Mouse (Mus musculus): ENCODE results near the gene Plxna1. TPM values are rescaled to one million over a fixed set of nuclear protein-coding genes. Genes with fewer than 3 reads are reported as not detected.

Plxna1 gene
- 6.7 and 7.2 TPM in 2 replicates for polyA plus RNA-seq (2016; fragmentation: Nextera tagmentation; extraction: Ambion mirVana)

DNA sequence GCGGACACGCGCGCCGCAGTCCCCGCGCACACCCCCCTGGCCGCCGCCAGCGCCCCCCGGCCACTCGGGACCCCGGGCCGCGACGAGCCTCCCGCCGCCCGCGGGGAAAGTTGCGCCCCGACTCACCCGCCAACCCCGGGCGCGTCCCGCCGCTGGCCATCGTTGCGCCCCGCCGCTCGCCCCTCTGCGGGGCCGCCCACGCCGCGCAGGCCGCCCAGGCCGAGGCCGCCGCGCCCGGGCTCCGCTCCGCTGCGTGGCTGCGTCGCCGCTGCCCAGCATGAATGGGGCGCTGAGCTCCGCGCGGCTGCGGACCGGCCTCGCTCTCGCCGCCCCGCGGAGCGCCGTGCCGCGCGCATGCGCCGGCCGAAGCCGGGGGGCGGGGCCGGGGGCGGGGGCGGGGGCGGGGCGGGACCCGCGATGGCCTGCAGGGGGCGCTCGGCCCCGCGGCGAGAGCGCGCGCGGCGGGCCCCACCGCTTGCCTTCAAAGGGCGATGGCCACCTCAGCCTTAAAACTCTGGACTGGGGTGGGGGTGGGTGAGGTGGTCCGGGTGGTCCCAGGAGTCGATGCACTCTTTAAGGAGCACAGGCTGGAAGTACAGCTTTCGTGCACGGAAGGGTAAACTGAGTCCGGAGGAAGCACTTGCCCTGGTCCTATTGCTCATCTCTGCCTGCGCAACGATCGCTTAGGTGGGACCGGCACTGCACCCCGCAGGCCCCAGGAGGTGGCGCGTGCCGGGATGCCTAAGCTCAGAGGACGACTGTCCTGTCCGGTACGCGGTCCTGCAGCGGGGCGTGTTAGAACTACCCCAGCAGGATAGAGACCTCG lies at the start of gene Plxna1:
Gene Plxna1, minus strand, starts transcription at position 340 of the 826 bp plus-strand sequence.
- Histone ChIP-seq H3K4me2 (peak within 1 kb of the TSS; percentile 97), H3K27me3 (replicated peaks) (peaks cover 38% of the 10 kb centered on the region), H3K4me1 (peaks cover 41% of the 10 kb centered on the region), H3K9me3 (replicated peaks) (no peaks in the 10 kb centered on the region), H3K27ac (peak within 1 kb of the TSS; percentile 12; the same call in 1 of the 2 replicates), H3K36me3 (no peaks in the 10 kb centered on the region), H3K9ac (peak within 1 kb of the TSS; percentile 76), H3K4me3 (peak within 1 kb of the TSS; percentile 73)
- WGBS (ENCODE audit: insufficient replicate concordance), result under 1% methylated on average over 71 of the region's 110 CpGs
- peak; percentile 72 for ATAC-seq

DNA sequence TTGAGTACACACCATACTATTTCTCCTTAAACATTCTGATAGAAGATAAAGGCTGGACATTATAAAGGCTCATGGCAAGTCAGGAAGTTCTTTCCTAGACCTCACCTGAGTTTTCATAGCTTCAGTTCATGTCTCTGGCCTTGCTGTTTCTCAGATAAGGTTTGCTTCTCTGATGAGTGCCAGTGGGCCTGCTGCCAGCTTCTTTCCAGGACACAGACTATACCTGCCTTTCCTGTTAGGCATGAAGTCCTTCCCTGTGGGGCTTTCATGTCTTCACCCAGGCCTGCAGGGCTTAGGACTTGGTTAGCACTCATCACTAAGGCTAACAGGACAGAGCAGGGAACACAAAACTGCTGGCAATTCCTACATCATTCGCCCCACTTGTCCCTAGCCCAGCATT lies 46.6 kb upstream of the Plxna1 start:
- WGBS (ENCODE audit: insufficient replicate concordance), result 68% methylated on average over 1 of the region's 1 CpGs

DNA sequence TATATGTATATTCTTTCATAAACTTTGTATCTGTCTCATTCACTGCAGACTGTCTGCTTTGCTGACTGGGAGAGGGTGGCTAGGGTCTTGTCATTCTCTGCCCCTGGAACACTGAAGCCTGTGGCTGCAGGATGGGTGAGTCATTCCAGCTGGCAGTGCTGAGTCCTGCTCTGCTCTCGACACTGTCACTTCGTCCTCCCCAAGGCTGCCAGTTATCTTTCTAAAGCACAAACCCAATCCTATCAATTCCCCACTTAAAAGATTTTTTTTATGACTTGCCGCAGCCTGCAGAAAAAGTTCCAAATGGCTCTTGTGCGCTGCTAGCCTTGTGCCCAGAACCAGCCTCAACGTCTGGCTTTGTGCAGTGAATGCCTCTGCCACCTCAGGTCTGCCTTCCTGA lies 45.8 kb upstream of the Plxna1 start:
- Histone ChIP-seq H3K9me3 (replicated peaks) (no peaks in the 10 kb centered on the region), H3K4me1 (peaks cover 4% of the 10 kb centered on the region), H3K36me3 (no peaks in the 10 kb centered on the region), H3K27ac (no peak overlapping the region), H3K4me2 (no peak overlapping the region), H3K27me3 (replicated peaks) (no peaks in the 10 kb centered on the region; the same call in 1 of the 2 replicates), H3K4me3 (no peak overlapping the region), H3K9ac (no peak overlapping the region)
- WGBS (ENCODE audit: insufficient replicate concordance), result 38% methylated on average over 5 of the region's 5 CpGs
- no peak for ATAC-seq

More for the DNA sequence above, 46.6 kb upstream of the Plxna1 start:
- Histone ChIP-seq H3K27ac (no peak overlapping the region), H3K9ac (no peak overlapping the region), H3K36me3 (no peaks in the 10 kb centered on the region), H3K4me3 (no peak overlapping the region), H3K4me1 (peaks cover 10% of the 10 kb centered on the region), H3K4me2 (no peak overlapping the region), H3K9me3 (replicated peaks) (no peaks in the 10 kb centered on the region), H3K27me3 (replicated peaks) (no peaks in the 10 kb centered on the region; the same call in 1 of the 2 replicates)
- ATAC-seq, result no peak

DNA sequence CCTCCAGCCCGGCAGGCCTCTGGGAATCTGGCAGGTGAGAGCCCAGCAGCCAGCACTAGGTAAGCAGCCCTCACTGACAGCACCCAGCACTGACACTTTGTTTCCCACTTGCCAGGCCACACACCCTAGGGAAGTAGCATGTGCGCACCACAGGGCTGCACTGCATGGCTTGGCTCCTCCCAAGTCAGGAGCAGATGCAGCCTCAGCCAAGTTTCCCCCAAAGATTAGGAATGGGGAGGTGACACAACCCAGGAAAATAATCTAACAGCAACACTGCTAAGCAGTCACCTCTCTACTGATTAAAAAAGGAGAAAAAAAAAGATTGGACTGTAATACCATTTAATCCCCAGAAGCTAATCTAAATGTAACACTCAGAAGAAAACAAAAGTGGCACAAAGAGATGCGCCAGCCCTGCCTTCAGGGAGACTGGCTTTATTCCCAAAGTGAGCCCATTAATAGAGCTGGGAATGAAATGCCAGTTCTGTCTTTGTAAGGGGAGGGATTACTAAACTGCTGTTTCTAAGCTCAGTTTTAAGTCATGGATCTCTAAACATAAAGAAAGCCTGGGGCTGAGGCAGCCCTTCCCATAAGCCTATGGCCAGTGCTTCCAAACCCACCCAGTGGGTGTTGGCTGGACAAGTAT lies 44.9 kb upstream of the Plxna1 start:
- Histone ChIP-seq H3K4me1 (no peaks in the 10 kb centered on the region; the same call in 1 of the 2 replicates), H3K4me2 (no peak overlapping the region), H3K27me3 (replicated peaks) (no peaks in the 10 kb centered on the region; the same call in 1 of the 2 replicates), H3K9ac (no peak overlapping the region), H3K9me3 (replicated peaks) (no peaks in the 10 kb centered on the region), H3K4me3 (no peak overlapping the region), H3K36me3 (no peaks in the 10 kb centered on the region), H3K27ac (no peak overlapping the region)
- 64% methylated on average over 3 of the region's 3 CpGs for WGBS (ENCODE audit: insufficient replicate concordance)
- no peak for ATAC-seq

DNA sequence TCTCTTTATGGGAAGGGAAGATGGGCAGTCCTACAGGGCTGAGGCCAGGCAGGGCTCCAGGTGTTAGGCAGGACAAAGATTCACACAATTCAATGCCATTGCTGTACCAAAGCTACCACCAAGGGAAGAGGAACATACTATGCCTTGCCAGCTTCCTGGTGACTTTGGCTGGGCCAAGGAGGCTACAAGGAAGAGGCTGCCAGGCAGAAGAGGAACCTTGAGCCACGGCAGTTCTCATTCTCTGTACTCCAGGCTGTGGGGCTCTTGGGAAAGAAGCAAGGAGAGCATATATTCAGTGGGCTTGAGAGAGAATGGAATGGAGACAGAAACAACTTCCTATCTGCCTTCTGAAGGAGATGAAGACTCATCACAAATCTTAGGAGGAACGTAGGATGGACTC lies 42.5 kb upstream of the Plxna1 start:
- ATAC-seq, result no peak
- 47% methylated on average over 2 of the region's 2 CpGs for WGBS (ENCODE audit: insufficient replicate concordance)
- H3K9me3 ChIP-seq (replicated peaks), result no peaks in the 10 kb centered on the region
- H3K27me3 ChIP-seq (replicated peaks), result no peaks in the 10 kb centered on the region; the same call in 1 of the 2 replicates
- no peak overlapping the region for H3K4me2 ChIP-seq
- no peak overlapping the region for H3K9ac ChIP-seq
- no peak overlapping the region for H3K27ac ChIP-seq
- no peak overlapping the region for H3K4me3 ChIP-seq
- H3K36me3 ChIP-seq, result no peaks in the 10 kb centered on the region
- no peaks in the 10 kb centered on the region; the same call in 1 of the 2 replicates for H3K4me1 ChIP-seq

DNA sequence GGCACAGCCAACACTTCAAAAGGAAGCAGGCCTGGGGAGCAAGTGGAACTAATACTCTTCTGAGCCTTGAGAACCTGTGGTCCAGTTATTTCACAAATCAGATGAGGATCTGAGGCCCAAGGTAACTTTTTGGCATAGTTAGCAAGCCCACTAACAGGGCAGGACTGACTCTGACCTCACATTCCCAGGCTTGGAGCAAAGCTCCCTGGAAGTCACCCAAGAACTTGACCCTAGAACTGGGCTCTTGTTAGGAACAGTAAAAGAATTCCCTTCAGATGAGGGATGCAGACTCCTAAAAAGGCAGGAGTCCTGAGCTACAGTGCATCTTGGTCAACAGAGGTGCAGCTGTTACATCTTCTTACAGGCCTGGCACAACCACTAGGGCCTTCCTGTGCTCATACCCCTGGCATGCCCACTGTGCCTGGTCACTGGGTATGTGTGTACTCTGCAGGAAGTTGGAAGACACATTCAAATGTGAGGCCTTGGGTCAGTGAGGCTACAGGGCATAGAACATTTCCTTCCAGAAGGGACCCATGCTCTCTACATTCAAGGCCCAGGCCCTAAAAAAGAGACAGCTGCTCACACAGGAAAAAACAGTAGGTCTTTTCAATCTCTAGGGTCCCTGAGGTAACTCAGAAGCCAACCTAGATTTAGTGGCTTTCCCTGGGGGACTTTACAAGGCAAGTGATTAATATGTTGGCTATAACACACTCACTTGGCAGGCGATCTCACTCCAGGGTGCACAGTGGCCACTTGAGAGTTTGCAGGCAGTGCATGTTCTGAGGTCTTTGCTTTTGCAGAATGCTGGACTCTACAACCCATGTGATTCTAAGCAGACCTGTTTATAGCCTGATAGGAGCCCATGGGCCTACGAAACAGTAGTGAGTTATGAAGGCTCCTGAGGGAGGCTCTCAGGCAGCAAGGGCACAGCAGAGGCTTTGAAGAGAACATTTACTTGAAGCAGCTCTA lies 41.1 kb upstream of the Plxna1 start:
- no peak overlapping the region for H3K4me2 ChIP-seq
- no peak overlapping the region for H3K9ac ChIP-seq
- WGBS (ENCODE audit: insufficient replicate concordance), result 56% methylated on average over 2 of the region's 2 CpGs
- no peak overlapping the region for H3K4me3 ChIP-seq
- ATAC-seq, result no peak
- no peaks in the 10 kb centered on the region; the same call in 1 of the 2 replicates for H3K4me1 ChIP-seq
- no peaks in the 10 kb centered on the region for H3K36me3 ChIP-seq
- H3K27me3 ChIP-seq (replicated peaks), result no peaks in the 10 kb centered on the region
- no peaks in the 10 kb centered on the region for H3K9me3 ChIP-seq (replicated peaks)
- no peak overlapping the region for H3K27ac ChIP-seq

DNA sequence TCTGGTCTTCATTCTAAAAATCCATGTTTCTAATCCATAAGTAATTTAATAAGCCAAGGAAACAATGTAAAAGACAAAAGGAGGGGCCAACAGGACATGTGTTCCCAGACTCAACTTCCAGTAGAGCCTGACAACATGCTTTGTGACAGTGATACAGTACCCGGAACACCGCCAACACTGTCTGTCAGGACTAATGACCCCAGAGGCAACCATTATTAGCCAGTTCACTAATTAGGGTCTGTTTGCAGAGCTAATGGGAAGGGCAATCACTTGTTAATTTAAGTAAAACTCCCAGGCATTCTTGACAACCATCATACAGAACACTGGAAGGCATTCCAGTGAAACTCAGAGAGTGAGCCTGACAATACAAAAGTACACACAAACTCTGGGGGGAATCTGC lies 40.0 kb upstream of the Plxna1 start:
- Histone ChIP-seq H3K4me2 (no peak overlapping the region), H3K4me1 (no peaks in the 10 kb centered on the region; the same call in 1 of the 2 replicates), H3K36me3 (no peaks in the 10 kb centered on the region), H3K4me3 (no peak overlapping the region), H3K9me3 (replicated peaks) (no peaks in the 10 kb centered on the region), H3K27ac (no peak overlapping the region), H3K27me3 (replicated peaks) (no peaks in the 10 kb centered on the region), H3K9ac (no peak overlapping the region)
- 91% methylated on average over 2 of the region's 2 CpGs for WGBS (ENCODE audit: insufficient replicate concordance)
- ATAC-seq, result no peak

DNA sequence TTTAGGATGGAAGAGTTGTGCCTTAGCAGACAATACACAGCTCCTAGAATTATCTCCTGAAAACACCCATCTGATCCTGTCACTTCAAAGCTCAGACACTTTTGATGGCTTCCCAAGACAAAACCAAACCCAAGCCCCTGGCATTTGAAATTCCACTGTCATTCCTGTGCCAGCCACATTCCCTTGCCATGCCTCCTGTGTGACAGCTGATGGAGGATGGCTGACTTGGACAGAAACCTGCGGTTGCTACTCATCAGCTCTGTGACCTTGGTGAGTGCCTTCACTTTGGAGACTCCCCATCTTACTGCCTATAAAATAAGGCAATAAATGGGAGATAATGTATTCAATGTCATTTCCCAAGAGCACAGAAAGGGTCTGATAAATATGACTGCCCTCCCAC lies 37.1 kb upstream of the Plxna1 start:
- ATAC-seq, result no peak
- Histone ChIP-seq H3K4me3 (no peak overlapping the region), H3K27me3 (replicated peaks) (no peaks in the 10 kb centered on the region), H3K9me3 (replicated peaks) (no peaks in the 10 kb centered on the region), H3K9ac (no peak overlapping the region), H3K36me3 (no peaks in the 10 kb centered on the region), H3K4me2 (no peak overlapping the region), H3K27ac (no peak overlapping the region), H3K4me1 (no peaks in the 10 kb centered on the region)
- 83% methylated on average over 1 of the region's 1 CpGs for WGBS (ENCODE audit: insufficient replicate concordance)

DNA sequence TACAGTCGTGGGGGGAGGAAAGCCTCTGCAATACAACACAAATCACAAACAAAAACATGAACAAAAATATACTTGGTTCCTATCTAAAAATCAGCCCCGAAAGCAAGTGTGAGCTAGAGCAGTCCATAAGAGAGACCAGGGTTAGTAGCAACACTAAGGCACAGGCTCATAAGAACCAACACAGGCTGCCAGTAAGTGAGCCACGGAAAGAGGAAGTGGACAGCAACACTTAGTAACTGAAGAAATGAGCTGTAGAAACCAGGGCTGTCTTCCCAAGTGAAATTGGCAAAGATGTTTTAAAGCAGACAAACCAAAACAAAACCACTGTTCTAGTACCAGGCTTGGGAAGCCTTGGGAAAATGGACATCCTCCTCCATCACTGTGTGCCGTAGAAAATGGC lies 35.5 kb upstream of the Plxna1 start:
- Histone ChIP-seq H3K4me2 (no peak overlapping the region), H3K27me3 (replicated peaks) (no peaks in the 10 kb centered on the region), H3K4me3 (no peak overlapping the region), H3K9ac (no peak overlapping the region), H3K27ac (no peak overlapping the region), H3K9me3 (replicated peaks) (no peaks in the 10 kb centered on the region), H3K4me1 (no peaks in the 10 kb centered on the region), H3K36me3 (no peaks in the 10 kb centered on the region)
- WGBS (ENCODE audit: insufficient replicate concordance), result 52% methylated on average over 4 of the region's 4 CpGs
- no peak for ATAC-seq

DNA sequence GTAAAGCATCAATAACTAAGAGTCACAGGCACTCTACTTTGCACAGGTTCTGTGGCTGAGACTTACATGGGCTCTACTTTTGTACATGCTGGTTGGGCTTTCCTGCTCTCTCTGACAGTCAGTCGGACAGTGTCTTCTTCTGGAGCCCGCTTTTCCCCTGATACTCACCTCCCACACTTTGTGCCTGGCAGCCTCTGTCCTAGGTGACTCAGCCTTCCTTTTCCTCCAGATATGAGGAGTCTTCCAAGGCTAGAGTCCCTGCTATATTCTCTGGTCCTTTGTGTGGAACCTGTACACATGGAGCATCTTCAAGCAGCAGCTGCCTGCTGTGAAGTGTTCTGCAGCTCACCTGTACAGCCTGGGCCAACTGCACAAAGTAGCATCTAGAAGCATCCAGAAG lies 31.4 kb upstream of the Plxna1 start:
- 73% methylated on average over 2 of the region's 2 CpGs for WGBS (ENCODE audit: insufficient replicate concordance)
- H3K4me3 ChIP-seq, result no peak overlapping the region
- no peak for ATAC-seq

DNA sequence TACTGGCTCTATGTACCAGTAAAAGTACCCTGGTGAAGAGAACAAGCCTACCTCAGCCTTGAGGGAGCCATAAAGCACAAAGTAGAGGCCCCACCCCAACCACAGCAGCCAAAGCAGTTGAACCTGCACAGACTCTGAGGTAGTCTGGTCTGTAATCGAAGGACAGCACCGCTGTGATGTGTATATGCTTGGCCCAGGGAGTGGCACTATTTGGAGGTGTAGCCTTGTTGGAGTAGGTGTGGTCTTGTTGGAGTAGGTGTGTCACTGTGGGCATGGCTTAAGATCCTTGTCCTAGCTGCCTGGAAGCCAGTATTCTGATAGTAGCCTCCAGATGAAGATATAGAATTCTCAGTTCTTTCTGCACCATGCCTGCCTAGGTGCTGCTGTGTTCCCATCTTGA lies 29.8 kb upstream of the Plxna1 start:
- Histone ChIP-seq H3K27me3 (replicated peaks) (no peaks in the 10 kb centered on the region), H3K4me2 (no peak overlapping the region), H3K36me3 (no peaks in the 10 kb centered on the region), H3K4me3 (no peak overlapping the region), H3K9me3 (replicated peaks) (no peaks in the 10 kb centered on the region), H3K9ac (no peak overlapping the region), H3K4me1 (no peaks in the 10 kb centered on the region), H3K27ac (no peak overlapping the region)
- 75% methylated on average over 2 of the region's 2 CpGs for WGBS (ENCODE audit: insufficient replicate concordance)
- no peak for ATAC-seq

More for the DNA sequence above, 31.4 kb upstream of the Plxna1 start:
- H3K9me3 ChIP-seq (replicated peaks), result no peaks in the 10 kb centered on the region
- no peak overlapping the region for H3K9ac ChIP-seq
- no peak overlapping the region for H3K27ac ChIP-seq
- H3K27me3 ChIP-seq (replicated peaks), result no peaks in the 10 kb centered on the region
- no peaks in the 10 kb centered on the region for H3K36me3 ChIP-seq
- H3K4me1 ChIP-seq, result no peaks in the 10 kb centered on the region
- H3K4me2 ChIP-seq, result no peak overlapping the region
